Mouse (Mus musculus) heart, postnatal 0 days (tissue): ENCODE results near the gene Snf8.

Experiments
- CTCF ChIP-seq: IDR thresholded peaks from 2 replicates; pipeline ENCODE4 v1.5.1; 2016; ENCODE audit warnings: antibody characterized with exemption, control low read depth, low read depth
- EP300 ChIP-seq: IDR thresholded peaks from 2 replicates; pipeline ENCODE4 v1.6.1; 2016; ENCODE audit warnings: antibody characterized with exemption, low read depth

DNA sequence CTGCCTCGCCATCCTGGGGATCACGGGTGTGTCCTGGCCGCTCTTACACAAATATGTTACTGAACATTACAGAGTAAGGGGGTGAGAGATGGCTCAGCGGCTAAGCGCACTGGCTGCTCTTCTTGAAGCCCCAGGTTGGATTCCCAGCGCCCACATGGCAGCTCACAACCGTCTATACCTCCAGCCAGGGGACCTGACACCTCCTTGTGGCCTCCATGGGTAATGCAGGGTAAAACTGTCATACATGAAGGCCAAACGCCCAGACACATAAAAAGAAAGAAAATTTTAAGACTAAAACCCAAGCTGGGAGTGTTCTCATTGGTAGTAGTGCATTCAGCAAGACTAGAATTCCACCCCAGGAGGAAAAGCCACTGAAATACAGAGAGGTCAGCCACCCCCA lies 40.5 kb upstream of the Snf8 start:
- TF ChIP-seq CTCF (no peak), EP300 (no peak)
